Mouse (Mus musculus): ENCODE data around the gene Rps6. TPM values are rescaled to one million over a fixed set of nuclear protein-coding genes. Genes with fewer than 3 reads are reported as not detected.

Rps6 gene
- polyA plus RNA-seq (2014; fragmentation: Nextera tagmentation; extraction: Ambion mirVana), result 878 and 915 TPM in 2 replicates

DNA sequence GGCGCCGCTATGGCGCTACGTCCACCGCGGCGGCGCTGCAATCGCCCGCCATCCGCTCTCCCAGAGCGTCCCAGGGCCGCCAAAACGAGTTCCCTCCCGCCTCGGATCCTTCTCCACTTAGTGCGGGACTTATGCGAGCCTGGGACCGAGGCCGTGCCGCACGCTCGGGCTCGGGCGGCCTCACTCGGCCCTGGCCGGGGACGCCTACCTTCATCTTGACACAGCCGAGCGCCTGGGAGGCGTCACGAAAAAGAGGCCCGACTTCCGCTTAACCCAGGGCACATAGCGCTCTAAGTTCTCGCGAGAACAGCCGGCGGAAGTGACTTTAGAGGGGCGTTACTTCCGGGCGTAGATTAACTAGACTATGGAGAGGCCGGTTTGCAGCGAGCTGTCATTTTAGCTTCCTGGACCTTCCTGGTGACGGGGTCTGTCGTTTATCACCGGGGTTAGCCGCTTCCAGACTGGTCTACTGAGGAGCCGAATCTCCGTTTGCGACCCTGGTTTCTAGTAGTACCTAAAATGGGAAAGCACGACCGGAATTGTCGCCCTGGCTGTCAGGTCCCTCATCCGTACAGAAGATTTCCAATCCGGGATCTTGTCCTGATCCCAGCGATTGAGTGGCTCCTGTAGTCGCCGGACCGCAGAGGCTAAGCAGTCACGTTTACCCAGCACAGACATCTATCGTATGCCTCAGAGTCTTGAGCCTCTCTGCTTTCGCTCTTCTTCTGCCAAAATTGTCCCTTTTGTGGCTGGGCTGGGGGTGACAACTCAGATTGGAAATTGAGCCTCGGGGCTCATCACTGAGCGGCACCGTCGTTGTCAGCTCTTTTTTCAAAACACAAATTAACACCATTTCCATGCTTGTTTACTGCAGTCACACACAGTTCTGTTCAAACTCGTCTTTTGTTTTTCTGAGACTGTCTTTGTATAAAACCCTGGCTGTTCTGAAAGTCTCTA lies at the start of gene Rps6:
TSS of gene Rps6 (minus strand) at position 300 of the 957 bp plus-strand sequence.
- Histone ChIP-seq H3K27ac (ENCODE audit: low read depth) (peak within 1 kb of the TSS; percentile 92), H3K4me3 (ENCODE audit: low read depth, low read length) (peak within 1 kb of the TSS; percentile 49), H3K4me1 (replicated peaks; ENCODE audit: control insufficient read depth, insufficient read depth, low read length) (peaks cover 4% of the 10 kb centered on the region; the same call in 1 of the 2 replicates), H3K9ac (ENCODE audit: low read length) (peak within 1 kb of the TSS; percentile 87), H3K36me3 (ENCODE audit: control insufficient read depth, insufficient read depth, low read length) (peaks cover 31% of the 10 kb centered on the region), H3K27me3 (replicated peaks; ENCODE audit: control insufficient read depth, insufficient read depth, low read length) (no peaks in the 10 kb centered on the region), H3K4me2 (ENCODE audit: low read length) (peak within 1 kb of the TSS; percentile 82), H3K9me3 (ENCODE audit: control insufficient read depth, low read length) (0 out of 2 replicates have a peak, but pooled peaks cover 2% of the 10 kb centered on the region)
- WGBS, result under 1% methylated on average over 68 of the region's 68 CpGs
- peak; percentile 97 for ATAC-seq (replicated peaks; ENCODE audit: low FRiP score, low TSS enrichment, low read depth)
- peak; percentile 97 for DNase-seq (ENCODE audit: low spot score)

DNA sequence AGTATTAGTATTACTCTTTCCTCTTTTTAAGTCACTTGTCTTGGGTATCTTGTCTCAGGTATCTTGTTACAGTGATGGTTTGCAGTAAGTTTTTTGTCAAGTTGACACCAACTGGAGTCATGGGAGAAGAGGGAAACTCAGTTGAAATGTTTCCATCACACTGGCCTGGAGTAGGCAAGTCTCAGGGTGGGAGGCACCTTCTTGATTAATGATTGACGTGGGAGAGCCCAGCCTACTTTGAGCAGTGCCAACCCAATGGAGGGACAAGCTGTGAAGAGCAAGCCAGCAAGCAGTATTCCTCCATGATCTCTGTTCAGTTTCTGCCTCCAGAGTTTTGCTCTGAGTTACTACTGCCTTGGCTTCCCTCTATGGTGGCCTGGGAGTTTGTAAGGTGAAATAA lies 48.7 kb upstream of the Rps6 start:
- no peak overlapping the region for H3K9ac ChIP-seq (ENCODE audit: low read length)
- no peaks in the 10 kb centered on the region for H3K9me3 ChIP-seq (ENCODE audit: control insufficient read depth, low read length)
- H3K27ac ChIP-seq (ENCODE audit: low read depth), result no peak overlapping the region
- no peaks in the 10 kb centered on the region for H3K27me3 ChIP-seq (replicated peaks; ENCODE audit: control insufficient read depth, insufficient read depth, low read length)
- no peak overlapping the region for H3K4me2 ChIP-seq (ENCODE audit: low read length)
- WGBS, result 81% methylated on average over 1 of the region's 1 CpGs
- no peaks in the 10 kb centered on the region for H3K4me1 ChIP-seq (replicated peaks; ENCODE audit: control insufficient read depth, insufficient read depth, low read length)
- DNase-seq (ENCODE audit: low spot score), result no peak
- H3K4me3 ChIP-seq (ENCODE audit: low read depth, low read length), result no peak overlapping the region
- H3K36me3 ChIP-seq (ENCODE audit: control insufficient read depth, insufficient read depth, low read length), result no peaks in the 10 kb centered on the region
- ATAC-seq (replicated peaks; ENCODE audit: low FRiP score, low TSS enrichment, low read depth), result no peak

DNA sequence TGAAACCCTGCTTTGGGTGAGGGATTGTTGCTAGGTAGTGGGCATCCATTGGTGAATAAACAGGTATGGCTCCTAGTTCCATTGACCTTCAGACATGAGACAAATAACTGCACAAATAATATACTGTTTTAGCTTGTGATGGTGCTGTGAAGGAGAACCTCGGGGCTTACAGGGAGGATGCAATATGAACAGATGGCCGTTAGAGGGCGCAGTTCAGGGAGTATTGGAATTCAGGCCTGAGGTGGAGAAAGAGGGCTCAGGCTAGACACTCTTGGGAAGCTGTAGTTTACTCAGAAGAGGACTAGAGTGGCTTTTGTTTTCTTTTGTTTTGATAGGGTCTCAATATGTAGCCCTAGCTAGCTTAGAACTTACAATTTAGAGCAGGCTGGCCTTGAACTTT lies 47.8 kb upstream of the Rps6 start:
- Histone ChIP-seq H3K4me2 (ENCODE audit: low read length) (no peak overlapping the region), H3K36me3 (ENCODE audit: control insufficient read depth, insufficient read depth, low read length) (no peaks in the 10 kb centered on the region), H3K27me3 (replicated peaks; ENCODE audit: control insufficient read depth, insufficient read depth, low read length) (no peaks in the 10 kb centered on the region), H3K27ac (ENCODE audit: low read depth) (no peak overlapping the region), H3K9ac (ENCODE audit: low read length) (no peak overlapping the region), H3K9me3 (ENCODE audit: control insufficient read depth, low read length) (no peaks in the 10 kb centered on the region), H3K4me1 (replicated peaks; ENCODE audit: control insufficient read depth, insufficient read depth, low read length) (no peaks in the 10 kb centered on the region), H3K4me3 (ENCODE audit: low read depth, low read length) (no peak overlapping the region)
- 37% methylated on average over 3 of the region's 3 CpGs for WGBS
- DNase-seq (ENCODE audit: low spot score) (no peak), ATAC-seq (replicated peaks; ENCODE audit: low FRiP score, low TSS enrichment, low read depth) (no peak)

DNA sequence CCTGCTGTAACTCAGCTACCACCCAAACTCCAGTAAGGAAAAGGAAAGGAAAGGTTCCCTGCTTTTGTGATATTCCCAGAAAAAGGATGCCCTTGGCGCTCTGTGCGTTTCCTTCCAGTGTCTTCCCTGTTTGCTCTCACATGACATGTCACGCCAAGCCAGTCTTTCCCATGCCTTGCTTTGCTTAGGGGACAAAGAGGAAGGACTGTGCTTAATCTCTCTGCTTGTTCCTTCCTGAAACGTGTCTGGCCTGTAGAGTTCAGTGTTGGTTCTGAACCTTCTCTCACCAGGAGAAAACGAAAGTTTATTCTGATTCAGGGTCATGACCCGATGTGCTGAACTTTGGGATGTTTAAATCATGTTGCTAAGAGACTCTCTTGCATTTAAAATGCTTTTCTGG lies 45.1 kb upstream of the Rps6 start:
- Histone ChIP-seq H3K4me2 (ENCODE audit: low read length) (no peak overlapping the region), H3K4me1 (replicated peaks; ENCODE audit: control insufficient read depth, insufficient read depth, low read length) (no peaks in the 10 kb centered on the region), H3K4me3 (ENCODE audit: low read depth, low read length) (no peak overlapping the region), H3K36me3 (ENCODE audit: control insufficient read depth, insufficient read depth, low read length) (no peaks in the 10 kb centered on the region), H3K27me3 (replicated peaks; ENCODE audit: control insufficient read depth, insufficient read depth, low read length) (no peaks in the 10 kb centered on the region), H3K9ac (ENCODE audit: low read length) (no peak overlapping the region), H3K9me3 (ENCODE audit: control insufficient read depth, low read length) (no peaks in the 10 kb centered on the region), H3K27ac (ENCODE audit: low read depth) (no peak overlapping the region)
- DNase-seq (ENCODE audit: low spot score) (no peak), ATAC-seq (replicated peaks; ENCODE audit: low FRiP score, low TSS enrichment, low read depth) (no peak)
- WGBS, result 50% methylated on average over 6 of the region's 6 CpGs

DNA sequence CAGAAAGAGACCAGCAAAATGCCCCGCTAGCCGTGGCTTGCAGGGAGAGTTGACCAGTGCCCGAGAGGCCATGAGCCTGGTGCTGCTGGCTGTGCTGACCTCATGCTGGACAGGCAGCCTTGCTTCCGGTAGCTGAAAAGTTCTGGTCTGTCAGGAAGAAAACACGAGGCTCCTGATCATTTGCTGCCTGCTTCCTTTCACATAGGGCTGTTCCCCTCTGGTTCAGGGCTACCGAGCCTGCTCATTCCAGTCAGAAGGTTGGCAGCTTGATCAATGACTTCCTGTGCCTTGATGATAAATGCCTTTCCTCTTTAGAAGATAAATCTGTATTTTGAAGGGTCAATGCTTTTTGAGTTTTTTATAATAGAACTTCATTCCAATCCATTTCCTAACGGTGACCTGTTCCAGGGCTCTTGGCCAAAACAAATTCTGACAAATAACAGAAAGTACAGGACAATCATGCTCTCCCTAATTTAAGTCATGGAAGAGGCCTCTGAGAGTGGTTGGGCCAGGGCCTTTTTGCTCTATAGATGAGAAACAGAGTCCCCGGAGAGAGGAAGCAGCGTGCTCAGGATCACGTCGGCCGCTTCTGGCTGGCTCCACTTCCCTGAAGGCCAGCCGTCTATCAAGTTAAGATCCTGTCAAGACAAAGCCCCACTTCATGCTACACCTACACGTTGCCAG lies 41.7 kb upstream of the Rps6 start:
- Histone ChIP-seq H3K4me2 (ENCODE audit: low read length) (no peak overlapping the region), H3K36me3 (ENCODE audit: control insufficient read depth, insufficient read depth, low read length) (no peaks in the 10 kb centered on the region), H3K9ac (ENCODE audit: low read length) (no peak overlapping the region), H3K9me3 (ENCODE audit: control insufficient read depth, low read length) (no peaks in the 10 kb centered on the region), H3K4me1 (replicated peaks; ENCODE audit: control insufficient read depth, insufficient read depth, low read length) (no peaks in the 10 kb centered on the region), H3K27ac (ENCODE audit: low read depth) (no peak overlapping the region; the same call in 1 of the 2 replicates), H3K27me3 (replicated peaks; ENCODE audit: control insufficient read depth, insufficient read depth, low read length) (no peaks in the 10 kb centered on the region), H3K4me3 (ENCODE audit: low read depth, low read length) (no peak overlapping the region)
- DNase-seq (ENCODE audit: low spot score) (no peak), ATAC-seq (replicated peaks; ENCODE audit: low FRiP score, low TSS enrichment, low read depth) (peak; percentile 66; the same call in 1 of the 2 replicates)
- 31% methylated on average over 14 of the region's 14 CpGs for WGBS

DNA sequence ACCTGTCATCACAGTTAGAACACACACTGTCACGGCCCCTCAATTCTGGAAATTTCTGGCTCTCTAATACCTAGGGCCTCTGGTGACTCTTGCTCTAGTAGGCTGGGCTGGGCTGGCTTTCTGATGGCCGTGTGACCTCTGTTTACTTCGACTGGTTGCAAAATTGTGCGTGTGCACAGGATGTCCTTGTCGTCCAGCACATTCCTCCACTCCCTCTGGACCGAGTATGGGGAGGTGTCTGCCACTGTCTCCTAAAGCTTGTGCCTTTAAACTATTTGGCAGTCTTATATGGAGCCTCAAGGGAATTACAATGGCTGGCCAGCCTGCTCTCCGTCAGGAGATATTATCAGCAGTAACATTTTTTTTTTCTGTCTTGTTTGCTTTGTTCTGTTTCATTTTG lies 40.2 kb upstream of the Rps6 start:
- H3K9ac ChIP-seq (ENCODE audit: low read length), result no peak overlapping the region
- no peak overlapping the region for H3K4me3 ChIP-seq (ENCODE audit: low read depth, low read length)
- H3K27me3 ChIP-seq (replicated peaks; ENCODE audit: control insufficient read depth, insufficient read depth, low read length), result no peaks in the 10 kb centered on the region
- H3K4me2 ChIP-seq (ENCODE audit: low read length), result no peak overlapping the region
- no peaks in the 10 kb centered on the region for H3K36me3 ChIP-seq (ENCODE audit: control insufficient read depth, insufficient read depth, low read length)
- no peaks in the 10 kb centered on the region for H3K4me1 ChIP-seq (replicated peaks; ENCODE audit: control insufficient read depth, insufficient read depth, low read length)
- 66% methylated on average over 7 of the region's 7 CpGs for WGBS
- no peak for DNase-seq (ENCODE audit: low spot score)
- ATAC-seq (replicated peaks; ENCODE audit: low FRiP score, low TSS enrichment, low read depth), result no peak
- H3K9me3 ChIP-seq (ENCODE audit: control insufficient read depth, low read length), result no peaks in the 10 kb centered on the region
- H3K27ac ChIP-seq (ENCODE audit: low read depth), result no peak overlapping the region

DNA sequence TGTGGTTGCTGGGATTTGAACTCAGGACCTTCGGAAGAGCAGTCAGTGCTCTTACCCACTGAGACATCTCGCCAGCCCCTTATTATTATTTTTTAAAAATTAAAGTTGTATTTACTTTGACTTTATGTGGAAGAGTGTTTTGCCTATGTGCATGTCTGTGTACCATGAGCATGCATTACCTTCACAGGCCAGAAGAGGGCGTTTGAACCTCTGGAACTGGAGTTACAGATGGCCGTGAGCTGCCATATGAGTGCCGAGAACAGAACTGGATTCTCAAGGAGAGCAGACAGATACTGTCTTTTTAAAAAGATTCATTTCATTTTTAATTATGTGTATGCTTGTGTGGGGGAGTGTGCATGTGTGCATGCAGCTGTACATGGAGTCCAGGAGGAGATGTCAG lies 30.7 kb upstream of the Rps6 start:
- 70% methylated on average over 5 of the region's 5 CpGs for WGBS
- Histone ChIP-seq H3K4me3 (ENCODE audit: low read depth, low read length) (no peak overlapping the region), H3K9me3 (ENCODE audit: control insufficient read depth, low read length) (no peaks in the 10 kb centered on the region), H3K4me1 (replicated peaks; ENCODE audit: control insufficient read depth, insufficient read depth, low read length) (no peaks in the 10 kb centered on the region), H3K9ac (ENCODE audit: low read length) (no peak overlapping the region), H3K36me3 (ENCODE audit: control insufficient read depth, insufficient read depth, low read length) (no peaks in the 10 kb centered on the region), H3K27me3 (replicated peaks; ENCODE audit: control insufficient read depth, insufficient read depth, low read length) (no peaks in the 10 kb centered on the region), H3K27ac (ENCODE audit: low read depth) (no peak overlapping the region), H3K4me2 (ENCODE audit: low read length) (no peak overlapping the region)
- no peak for DNase-seq (ENCODE audit: low spot score)
- no peak for ATAC-seq (replicated peaks; ENCODE audit: low FRiP score, low TSS enrichment, low read depth)

DNA sequence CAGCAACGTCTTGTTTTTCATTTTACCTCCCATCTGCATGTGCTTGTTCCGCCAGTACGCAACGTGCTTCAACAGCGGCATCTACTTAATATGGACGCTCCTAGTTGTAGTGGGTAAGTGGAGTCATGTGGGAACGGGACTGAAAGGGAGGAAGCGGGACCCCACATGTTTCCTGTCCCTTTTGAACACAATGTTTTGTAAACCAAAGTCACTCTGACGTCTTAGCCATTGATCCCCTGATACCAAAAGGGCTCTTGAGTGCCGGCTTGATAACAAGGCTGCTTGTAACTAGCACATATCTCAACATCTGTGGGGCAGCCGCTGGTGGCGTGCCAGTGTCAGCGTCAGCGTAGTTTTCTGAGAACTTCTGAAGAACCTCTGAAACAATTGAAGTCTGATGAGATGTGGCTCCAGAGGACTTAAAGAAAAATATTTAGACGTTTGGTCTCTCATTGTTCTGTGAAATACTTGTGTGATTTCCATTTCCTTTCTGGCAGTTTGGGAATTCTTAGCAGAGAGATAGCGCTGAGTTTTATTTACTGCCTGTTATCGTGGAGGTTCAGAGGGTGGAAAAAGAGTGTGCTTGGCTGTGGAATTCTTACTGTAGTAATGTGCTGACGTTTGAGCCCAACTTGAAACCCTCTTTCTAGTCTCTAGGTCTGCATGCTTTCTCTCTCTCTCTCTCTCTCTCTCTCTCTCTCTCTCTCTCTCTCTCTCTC lies 29.1 kb upstream of the Rps6 start:
- 21% methylated on average over 18 of the region's 18 CpGs for WGBS
- ATAC-seq (replicated peaks; ENCODE audit: low FRiP score, low TSS enrichment, low read depth) (no peak; the same call in 1 of the 2 replicates), DNase-seq (ENCODE audit: low spot score) (peak; percentile 60)
- Histone ChIP-seq H3K27ac (ENCODE audit: low read depth) (no peak overlapping the region), H3K9me3 (ENCODE audit: control insufficient read depth, low read length) (no peaks in the 10 kb centered on the region), H3K4me3 (ENCODE audit: low read depth, low read length) (peak overlapping the region; percentile 33), H3K36me3 (ENCODE audit: control insufficient read depth, insufficient read depth, low read length) (no peaks in the 10 kb centered on the region), H3K4me2 (ENCODE audit: low read length) (peak overlapping the region; percentile 48), H3K4me1 (replicated peaks; ENCODE audit: control insufficient read depth, insufficient read depth, low read length) (no peaks in the 10 kb centered on the region), H3K9ac (ENCODE audit: low read length) (no peak overlapping the region; the same call in 1 of the 2 replicates), H3K27me3 (replicated peaks; ENCODE audit: control insufficient read depth, insufficient read depth, low read length) (no peaks in the 10 kb centered on the region)

Measured in intestine, embryonic 14.5 days (tissue).